Mouse (Mus musculus): ENCODE results near the gene Bcl2a1d. TPM values are rescaled to one million over a fixed set of nuclear protein-coding genes. Genes with fewer than 3 reads are reported as not detected.

Gene Bcl2a1d
- polyA plus RNA-seq (2014; fragmentation: Illumina TruSeq; extraction: RNeasy Lipid Tissue Mini Kit (QIAGEN cat#74804); ENCODE audit: low read depth, low replicate concordance): 8.6 TPM

DNA sequence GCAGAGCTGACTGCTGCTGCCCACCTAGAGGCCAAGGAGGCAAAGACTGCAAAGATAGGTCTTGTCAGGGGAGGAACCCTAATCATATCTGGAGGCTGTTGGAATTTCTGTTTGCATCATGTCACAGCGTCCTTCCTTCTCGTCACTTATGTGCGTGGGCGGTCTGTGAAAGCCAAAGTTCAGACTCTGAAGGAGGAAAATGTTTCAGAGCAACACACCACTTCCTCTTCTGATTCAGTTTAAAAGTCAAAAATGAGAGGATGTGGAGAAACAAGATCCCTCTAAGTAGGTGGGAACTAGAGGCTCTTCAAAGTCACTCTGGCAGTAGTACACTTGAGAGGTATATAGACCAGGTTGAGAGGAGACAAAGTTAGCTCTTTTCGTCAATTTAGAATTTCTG, at the start of gene Bcl2a1d:
Gene Bcl2a1d (minus strand): TSS at position 187 of the 400 bp plus-strand sequence.

GRCm38 (mm10) chr9:88719989-88720537, 11.7 kb downstream of the Bcl2a1d start, which contains the start of gene Mthfsl:
Gene Mthfsl (minus strand): TSS chr9:88720296.

Other genes starting within 250 kb of the Bcl2a1d start
- 248 TPM for gene Syncrip, start 249.3 kb downstream of the Bcl2a1d start, polyA plus RNA-seq (2014; fragmentation: Illumina TruSeq; extraction: RNeasy Lipid Tissue Mini Kit (QIAGEN cat#74804); ENCODE audit: low read depth, low replicate concordance)
- 30.8 TPM for gene Zfp949, start 183.9 kb downstream of the Bcl2a1d start, polyA plus RNA-seq (2014; fragmentation: Illumina TruSeq; extraction: RNeasy Lipid Tissue Mini Kit (QIAGEN cat#74804); ENCODE audit: low read depth, low replicate concordance)
- gene Trim43a, start 151.0 kb downstream of the Bcl2a1d start, polyA plus RNA-seq (2014; fragmentation: Illumina TruSeq; extraction: RNeasy Lipid Tissue Mini Kit (QIAGEN cat#74804); ENCODE audit: low read depth, low replicate concordance): not detected
- gene Mthfsl, start 11.6 kb downstream of the Bcl2a1d start, polyA plus RNA-seq (2014; fragmentation: Illumina TruSeq; extraction: RNeasy Lipid Tissue Mini Kit (QIAGEN cat#74804); ENCODE audit: low read depth, low replicate concordance): 38.8 TPM
- gene Trim43c, start 107.2 kb upstream of the Bcl2a1d start, polyA plus RNA-seq (2014; fragmentation: Illumina TruSeq; extraction: RNeasy Lipid Tissue Mini Kit (QIAGEN cat#74804); ENCODE audit: low read depth, low replicate concordance): not detected
- 5.3 TPM for gene Bcl2a1a, start 225.0 kb upstream of the Bcl2a1d start, polyA plus RNA-seq (2014; fragmentation: Illumina TruSeq; extraction: RNeasy Lipid Tissue Mini Kit (QIAGEN cat#74804); ENCODE audit: low read depth, low replicate concordance)

Data from sigmoid colon, adult 10 weeks (tissue).